In genomic region chr9:48893986-48894385, GRCm38 (mm10) we compare ENCODE assay signal across 8 mouse cellular contexts. TPM values are rescaled to one million over a fixed set of nuclear protein-coding genes. Genes with fewer than 3 reads are reported as not detected.
A peak's percentile ranks its signal among the peaks of the same experiment; 100 is the strongest.
DNase-seq lines count a peak whose midpoint lies in the region; ATAC-seq and TF ChIP-seq lines count a peak whose summit lies in the region.

No protein-coding gene starts in this region.

- no peak overlapping the region for H3K27ac ChIP-seq in kidney, postnatal 0 days
- no peak overlapping the region for H3K27ac ChIP-seq in liver, embryonic 11.5 days (ENCODE audit: low read depth, low read length)
- no peak overlapping the region for H3K27ac ChIP-seq in neural tube, embryonic 14.5 days (ENCODE audit: low read depth, low read length)

- no peaks in the 10 kb centered on the region for H3K4me1 ChIP-seq in kidney, postnatal 0 days (replicated peaks; ENCODE audit: insufficient read depth, low read length)
- H3K4me1 ChIP-seq in liver, embryonic 11.5 days (replicated peaks; ENCODE audit: control insufficient read depth, insufficient read depth, low read length) = no peaks in the 10 kb centered on the region
- peaks cover 7% of the 10 kb centered on the region; the same call in 1 of the 2 replicates for H3K4me1 ChIP-seq in neural tube, embryonic 14.5 days (ENCODE audit: control insufficient read depth, insufficient read depth, low read length)

- no peak overlapping the region for H3K4me3 ChIP-seq in kidney, postnatal 0 days (replicated peaks; ENCODE audit: low read depth, low read length)
- H3K4me3 ChIP-seq in liver, embryonic 11.5 days (ENCODE audit: low read depth, low read length) = no peak overlapping the region
- no peak overlapping the region for H3K4me3 ChIP-seq in neural tube, embryonic 14.5 days (ENCODE audit: low read depth, low read length)

- 22% methylated on average over 3 of the region's 3 CpGs for WGBS in kidney, postnatal 0 days
- WGBS in liver, embryonic 11.5 days = 29% methylated on average over 3 of the region's 3 CpGs
- 19% methylated on average over 3 of the region's 3 CpGs for WGBS in neural tube, embryonic 14.5 days

- no peaks in the 10 kb centered on the region for H3K36me3 ChIP-seq in kidney, postnatal 0 days (ENCODE audit: insufficient read depth, low read length)
- no peaks in the 10 kb centered on the region for H3K36me3 ChIP-seq in liver, embryonic 11.5 days (ENCODE audit: control insufficient read depth, insufficient read depth, low read length)
- H3K36me3 ChIP-seq in neural tube, embryonic 14.5 days (ENCODE audit: control insufficient read depth, insufficient read depth, low read length) = no peaks in the 10 kb centered on the region

- no peak overlapping the region for H3K4me2 ChIP-seq in kidney, postnatal 0 days (ENCODE audit: low read length)
- H3K4me2 ChIP-seq in liver, embryonic 11.5 days = no peak overlapping the region
- no peak overlapping the region for H3K4me2 ChIP-seq in neural tube, embryonic 14.5 days (ENCODE audit: low read depth, low read length)

- peak; percentile 87 for TF ChIP-seq CTCF in kidney, postnatal 0 days (IDR thresholded peaks at IDR 0.05; ENCODE audit: low read depth)

- peak; percentile 58 to 59 for DNase-seq in B cell, adult 2 months
- DNase-seq in R1 (ENCODE audit: low read depth, low spot score) = peak; percentile 84
- peak; percentile 31 for DNase-seq in cerebellum, adult 9-11 months
- DNase-seq in frontal cortex, adult 2 months (ENCODE audit: extremely low spot score in 1 of 2, low spot score in 1 of 2) = peak; percentile 30 to 91
- peak; percentile 81 for DNase-seq in kidney, postnatal 0 days (ENCODE audit: low spot score)
- DNase-seq in liver, embryonic 11.5 days (ENCODE audit: low spot score) = peak; percentile 57
- peak; percentile 61 for DNase-seq in thymus, postnatal 14 days

- no peaks in the 10 kb centered on the region for H3K9me3 ChIP-seq in kidney, postnatal 0 days (replicated peaks; ENCODE audit: low read length)
- H3K9me3 ChIP-seq in liver, embryonic 11.5 days (ENCODE audit: control insufficient read depth, low read length) = no peaks in the 10 kb centered on the region
- H3K9me3 ChIP-seq in neural tube, embryonic 14.5 days (ENCODE audit: control insufficient read depth, low read length) = no peaks in the 10 kb centered on the region

- no peak overlapping the region for H3K9ac ChIP-seq in kidney, postnatal 0 days (ENCODE audit: low read depth, low read length)
- no peak overlapping the region for H3K9ac ChIP-seq in liver, embryonic 11.5 days (ENCODE audit: low read depth, low read length)
- no peak overlapping the region for H3K9ac ChIP-seq in neural tube, embryonic 14.5 days (replicated peaks; ENCODE audit: low read depth, low read length)

- ATAC-seq in kidney, postnatal 0 days (replicated peaks; ENCODE audit: low FRiP score, low read depth) = no peak
- ATAC-seq in liver, embryonic 11.5 days (replicated peaks; ENCODE audit: low FRiP score) = no peak
- peak; percentile 26; the same call in 1 of the 2 replicates for ATAC-seq in neural tube, embryonic 14.5 days (ENCODE audit: low read depth)

- H3K27me3 ChIP-seq in kidney, postnatal 0 days (ENCODE audit: insufficient read depth, low read length) = no peaks in the 10 kb centered on the region
- peaks cover 8% of the 10 kb centered on the region for H3K27me3 ChIP-seq in liver, embryonic 11.5 days (replicated peaks; ENCODE audit: control insufficient read depth, insufficient read depth, low read length)
- H3K27me3 ChIP-seq in neural tube, embryonic 14.5 days (ENCODE audit: control insufficient read depth, insufficient read depth, low read length) = no peaks in the 10 kb centered on the region

RNA-seq across cellular contexts. Expression of gene Htr3a, which starts 16.9 kb away (rescaled TPM):
- polyA plus RNA-seq in frontal cortex, adult 2 months (2012; rRNA removed) = 11.9 and 12.1 TPM in 2 replicates
- 0.28 and 0.46 TPM in 2 replicates for polyA plus RNA-seq in kidney, postnatal 0 days (2015; fragmentation: Nextera tagmentation; extraction: Ambion mirVana)
- not detected in 2 replicates for polyA plus RNA-seq in liver, embryonic 11.5 days (2014; fragmentation: Nextera tagmentation; extraction: Ambion mirVana)
- polyA plus RNA-seq in neural tube, embryonic 14.5 days (2014; fragmentation: Nextera tagmentation; extraction: Ambion mirVana) = 1.6 and 4.5 TPM in 2 replicates

RNA-seq across cellular contexts. Expression of gene Zbtb16, which starts 58.0 kb away (rescaled TPM):
- 13.4 and 16.1 TPM in 2 replicates for polyA plus RNA-seq in frontal cortex, adult 2 months (2012; rRNA removed)
- polyA plus RNA-seq in kidney, postnatal 0 days (2015; fragmentation: Nextera tagmentation; extraction: Ambion mirVana) = 0.28 and 0.47 TPM in 2 replicates
- 2.3 and 2.8 TPM in 2 replicates for polyA plus RNA-seq in liver, embryonic 11.5 days (2014; fragmentation: Nextera tagmentation; extraction: Ambion mirVana)
- 8.9 and 12.0 TPM in 2 replicates for polyA plus RNA-seq in neural tube, embryonic 14.5 days (2014; fragmentation: Nextera tagmentation; extraction: Ambion mirVana)

Comparison
In these comparisons a context has a peak if more than half of its experiments do, and no peak if none do; other contexts are left out.
1. DNase-seq: peak in every context shown above with its lines; median percentile 84 in R1; 81 in kidney, postnatal 0 days; 61 in thymus, postnatal 14 days; 60 in frontal cortex, adult 2 months; 58 in B cell, adult 2 months; 57 in liver, embryonic 11.5 days; 31 in cerebellum, adult 9-11 months.